ENCODE assay signal across 10 mouse cellular contexts in the genomic region with DNA sequence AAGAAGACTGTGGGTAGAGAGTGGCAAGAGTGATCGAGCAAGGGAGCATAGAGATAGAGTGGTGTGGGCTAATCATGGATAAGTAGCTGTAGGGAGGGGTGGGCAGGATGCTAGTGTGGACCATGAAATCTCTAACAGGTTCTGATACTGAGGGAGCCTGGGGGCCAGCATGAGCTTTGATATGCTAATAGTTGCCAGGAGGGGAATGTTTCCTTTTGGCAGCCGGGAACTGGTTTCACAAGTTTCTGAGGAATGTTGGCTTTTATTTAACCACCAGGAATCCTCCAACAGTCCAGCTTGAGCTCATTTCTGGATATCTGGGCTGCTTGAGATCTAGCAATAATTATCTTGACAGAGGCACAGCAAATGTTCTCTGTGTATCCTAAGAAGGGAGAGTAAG.
A peak's percentile ranks its signal among the peaks of the same experiment; 100 is the strongest.
DNase-seq lines count a peak whose midpoint lies in the region; ATAC-seq and TF ChIP-seq lines count a peak whose summit lies in the region.
"Had no signal": no experiment of that assay in that cellular context is flagged by ENCODE, and none has a peak within 500 bp of the region (broad histone marks: within the 10 kb centered on the region; RNA-seq: fewer than 3 reads in every experiment).

No protein-coding gene starts in this region.

- H3K4me3 ChIP-seq in limb, embryonic 12.5 days (replicated peaks) = no peak overlapping the region
- no peak overlapping the region for H3K4me3 ChIP-seq in limb, embryonic 10.5 days
- no peak overlapping the region for H3K4me3 ChIP-seq in kidney, postnatal 0 days (replicated peaks; ENCODE audit: low read depth, low read length)
- H3K4me3 ChIP-seq in midbrain, embryonic 16.5 days (ENCODE audit: low read depth, low read length) = no peak overlapping the region
- no peak overlapping the region for H3K4me3 ChIP-seq in forebrain, embryonic 11.5 days (ENCODE audit: low read depth, low read length)

- no peak for DNase-seq in limb, embryonic 10.5 days (ENCODE audit: low spot score)
- DNase-seq in forelimb bud, embryonic 11.5 days (ENCODE audit: low read depth, low spot score) = peak; percentile 40
- DNase-seq in kidney, postnatal 0 days (ENCODE audit: low spot score) = peak; percentile 46
- DNase-seq in thymus, postnatal 4 days = no peak
- no peak for DNase-seq in forebrain, embryonic 11.5 days (ENCODE audit: low spot score)
- DNase-seq in cerebellum, postnatal 25 days = no peak

- ATAC-seq in limb, embryonic 12.5 days (ENCODE audit: insufficient number of reproducible peaks, insufficient read depth, low FRiP score, low TSS enrichment, low read depth) = peak; percentile 31; the same call in 1 of the 2 replicates
- ATAC-seq in kidney, postnatal 0 days (replicated peaks; ENCODE audit: low FRiP score, low read depth) = peak; percentile 43; the same call in 1 of the 2 replicates
- 0 out of 2 replicates have a peak, but pooled peaks have one; percentile 56 for ATAC-seq in midbrain, embryonic 16.5 days
- ATAC-seq in forebrain, embryonic 11.5 days (replicated peaks; ENCODE audit: low FRiP score) = no peak
- ATAC-seq: CD4-positive, CD25-positive, alpha-beta regulatory T cell, adult 4 months; forebrain, embryonic 14.5 days had no signal

- H3K27ac ChIP-seq in limb, embryonic 12.5 days = no peak overlapping the region
- H3K27ac ChIP-seq in limb, embryonic 10.5 days = no peak overlapping the region; the same call in 1 of the 2 replicates
- H3K27ac ChIP-seq in kidney, postnatal 0 days = no peak overlapping the region
- no peak overlapping the region for H3K27ac ChIP-seq in midbrain, embryonic 16.5 days (ENCODE audit: low read length)
- H3K27ac ChIP-seq in forebrain, embryonic 11.5 days (ENCODE audit: low read depth, low read length) = no peak overlapping the region

- TF ChIP-seq CTCF in kidney, postnatal 0 days (IDR thresholded peaks at IDR 0.05; ENCODE audit: low read depth) = no peak

- H3K9me3 ChIP-seq in limb, embryonic 12.5 days = no peaks in the 10 kb centered on the region
- H3K9me3 ChIP-seq in limb, embryonic 10.5 days (replicated peaks) = no peaks in the 10 kb centered on the region
- no peaks in the 10 kb centered on the region for H3K9me3 ChIP-seq in kidney, postnatal 0 days (replicated peaks; ENCODE audit: low read length)
- no peaks in the 10 kb centered on the region for H3K9me3 ChIP-seq in midbrain, embryonic 16.5 days (replicated peaks; ENCODE audit: control insufficient read depth, low read length, poor library complexity, severe bottlenecking)
- H3K9me3 ChIP-seq in forebrain, embryonic 11.5 days (ENCODE audit: control insufficient read depth, low read length) = no peaks in the 10 kb centered on the region

- no peak overlapping the region for H3K9ac ChIP-seq in limb, embryonic 12.5 days (replicated peaks)
- H3K9ac ChIP-seq in kidney, postnatal 0 days (ENCODE audit: low read depth, low read length) = no peak overlapping the region
- H3K9ac ChIP-seq in midbrain, embryonic 16.5 days (ENCODE audit: low read depth, low read length) = no peak overlapping the region
- H3K9ac ChIP-seq in forebrain, embryonic 11.5 days (ENCODE audit: low read length) = no peak overlapping the region

- peaks cover 23% of the 10 kb centered on the region for H3K4me1 ChIP-seq in limb, embryonic 12.5 days (replicated peaks)
- H3K4me1 ChIP-seq in limb, embryonic 10.5 days = peaks cover 18% of the 10 kb centered on the region
- H3K4me1 ChIP-seq in kidney, postnatal 0 days (replicated peaks; ENCODE audit: insufficient read depth, low read length) = peaks cover 8% of the 10 kb centered on the region; the same call in 1 of the 2 replicates
- no peaks in the 10 kb centered on the region; the same call in 1 of the 2 replicates for H3K4me1 ChIP-seq in midbrain, embryonic 16.5 days (ENCODE audit: control insufficient read depth, insufficient read depth, low read length)
- H3K4me1 ChIP-seq in forebrain, embryonic 11.5 days (replicated peaks; ENCODE audit: control insufficient read depth, insufficient read depth, low read length) = no peaks in the 10 kb centered on the region

- no peak overlapping the region for H3K4me2 ChIP-seq in limb, embryonic 12.5 days
- H3K4me2 ChIP-seq in kidney, postnatal 0 days (ENCODE audit: low read length) = no peak overlapping the region
- H3K4me2 ChIP-seq in midbrain, embryonic 16.5 days (ENCODE audit: low read length) = no peak overlapping the region
- H3K4me2 ChIP-seq in forebrain, embryonic 11.5 days (ENCODE audit: low read depth, low read length, severe bottlenecking) = no peak overlapping the region

- WGBS in limb, embryonic 12.5 days = 38% methylated on average over 2 of the region's 2 CpGs
- 32% methylated on average over 2 of the region's 2 CpGs for whole genome bisulfite sequencing in limb, embryonic 10.5 days
- WGBS in kidney, postnatal 0 days = 41% methylated on average over 2 of the region's 2 CpGs
- 34% methylated on average over 2 of the region's 2 CpGs for WGBS in midbrain, embryonic 16.5 days
- 44% methylated on average over 2 of the region's 2 CpGs for WGBS in forebrain, embryonic 11.5 days

- no peaks in the 10 kb centered on the region for H3K36me3 ChIP-seq in limb, embryonic 12.5 days
- H3K36me3 ChIP-seq in limb, embryonic 10.5 days = no peaks in the 10 kb centered on the region
- no peaks in the 10 kb centered on the region for H3K36me3 ChIP-seq in kidney, postnatal 0 days (ENCODE audit: insufficient read depth, low read length)
- H3K36me3 ChIP-seq in midbrain, embryonic 16.5 days (ENCODE audit: control insufficient read depth, insufficient read depth, low read length) = no peaks in the 10 kb centered on the region
- H3K36me3 ChIP-seq in forebrain, embryonic 11.5 days (ENCODE audit: control insufficient read depth, insufficient read depth, low read length) = no peaks in the 10 kb centered on the region

- no peaks in the 10 kb centered on the region for H3K27me3 ChIP-seq in limb, embryonic 12.5 days
- H3K27me3 ChIP-seq in limb, embryonic 10.5 days (ENCODE audit: low read depth, poor library complexity, severe bottlenecking) = no peaks in the 10 kb centered on the region
- H3K27me3 ChIP-seq in kidney, postnatal 0 days (ENCODE audit: insufficient read depth, low read length) = no peaks in the 10 kb centered on the region
- H3K27me3 ChIP-seq in midbrain, embryonic 16.5 days (ENCODE audit: control insufficient read depth, insufficient read depth, low read depth, low read length) = no peaks in the 10 kb centered on the region
- no peaks in the 10 kb centered on the region for H3K27me3 ChIP-seq in forebrain, embryonic 11.5 days (ENCODE audit: control insufficient read depth, insufficient read depth, low read length)

Comparison
In these comparisons a context has a peak if more than half of its experiments do, and no peak if none do; other contexts are left out.
1. DNase-seq: peak in forelimb bud, embryonic 11.5 days (single experiment) and kidney, postnatal 0 days (single experiment); none in limb, embryonic 10.5 days (single experiment), thymus, postnatal 4 days (single experiment), forebrain, embryonic 11.5 days (single experiment) and cerebellum, postnatal 25 days (0 of 2).